Mouse (Mus musculus): ENCODE measurements around the gene Aqp7. TPM values are rescaled to one million over a fixed set of nuclear protein-coding genes. Genes with fewer than 3 reads are reported as not detected.

Aqp7 gene
- not detected for polyA plus RNA-seq (2014; fragmentation: Illumina TruSeq; extraction: RNeasy Lipid Tissue Mini Kit (QIAGEN cat#74804); ENCODE audit: low read depth, low replicate concordance)

GRCm38 (mm10) chr4:41047524-41048271 lies at the start of gene Aqp7:
Gene Aqp7, minus strand, starts transcription at chr4:41048139.

Other genes starting within 250 kb of the Aqp7 start
- 23.9 TPM for gene B4galt1, start 194.1 kb downstream of the Aqp7 start, polyA plus RNA-seq (2014; fragmentation: Illumina TruSeq; extraction: RNeasy Lipid Tissue Mini Kit (QIAGEN cat#74804); ENCODE audit: low read depth, low replicate concordance)
- not detected for gene Spink4, start 128.1 kb downstream of the Aqp7 start, polyA plus RNA-seq (2014; fragmentation: Illumina TruSeq; extraction: RNeasy Lipid Tissue Mini Kit (QIAGEN cat#74804); ENCODE audit: low read depth, low replicate concordance)
- 180 TPM for gene Bag1, start 99.8 kb downstream of the Aqp7 start, polyA plus RNA-seq (2014; fragmentation: Illumina TruSeq; extraction: RNeasy Lipid Tissue Mini Kit (QIAGEN cat#74804); ENCODE audit: low read depth, low replicate concordance)
- gene Chmp5, start 99.7 kb downstream of the Aqp7 start, polyA plus RNA-seq (2014; fragmentation: Illumina TruSeq; extraction: RNeasy Lipid Tissue Mini Kit (QIAGEN cat#74804); ENCODE audit: low read depth, low replicate concordance), result 112 TPM
- gene Nfx1, start 77.2 kb downstream of the Aqp7 start, polyA plus RNA-seq (2014; fragmentation: Illumina TruSeq; extraction: RNeasy Lipid Tissue Mini Kit (QIAGEN cat#74804); ENCODE audit: low read depth, low replicate concordance), result 31.2 TPM
- not detected for gene Aqp3, start 50.0 kb upstream of the Aqp7 start, polyA plus RNA-seq (2014; fragmentation: Illumina TruSeq; extraction: RNeasy Lipid Tissue Mini Kit (QIAGEN cat#74804); ENCODE audit: low read depth, low replicate concordance)
- gene Nol6, start 76.3 kb upstream of the Aqp7 start, polyA plus RNA-seq (2014; fragmentation: Illumina TruSeq; extraction: RNeasy Lipid Tissue Mini Kit (QIAGEN cat#74804); ENCODE audit: low read depth, low replicate concordance), result 0.74 TPM
- 171 TPM for gene Ube2r2, start 87.6 kb upstream of the Aqp7 start, polyA plus RNA-seq (2014; fragmentation: Illumina TruSeq; extraction: RNeasy Lipid Tissue Mini Kit (QIAGEN cat#74804); ENCODE audit: low read depth, low replicate concordance)
- 8.7 TPM for gene Ubap2, start 227.0 kb upstream of the Aqp7 start, polyA plus RNA-seq (2014; fragmentation: Illumina TruSeq; extraction: RNeasy Lipid Tissue Mini Kit (QIAGEN cat#74804); ENCODE audit: low read depth, low replicate concordance)

Measured in liver, adult 10 weeks (tissue).